In the genomic region with DNA sequence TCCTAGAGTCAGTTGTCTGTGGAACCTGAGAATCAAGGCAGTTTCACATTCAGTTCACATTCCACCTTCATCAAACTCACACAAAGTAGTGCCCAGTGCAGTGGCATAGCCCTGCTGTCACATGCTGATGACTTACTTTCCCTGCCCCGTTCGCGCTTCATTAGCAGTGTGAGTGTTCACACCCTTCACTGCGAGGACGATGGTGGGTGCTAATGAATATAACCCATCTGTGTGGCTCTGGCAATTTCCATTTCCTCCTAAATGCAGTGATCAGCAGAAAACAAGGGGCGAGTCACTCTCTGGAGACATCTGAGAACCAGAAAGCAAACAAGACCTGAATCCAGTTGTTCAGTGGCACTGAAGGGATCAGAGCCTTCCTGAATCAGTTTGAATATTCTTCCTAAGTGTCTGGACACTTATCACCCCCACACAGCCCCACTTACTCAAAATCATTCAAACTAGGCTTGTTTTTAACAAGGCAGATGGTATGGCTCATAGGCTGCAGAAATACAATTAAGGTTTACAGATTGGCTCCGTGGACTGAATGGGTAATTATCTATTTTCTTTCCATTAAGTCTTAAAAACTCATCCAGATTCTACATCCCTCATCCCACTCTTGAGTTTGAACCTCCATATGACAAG, we compare ENCODE assay signal across 13 mouse cellular contexts.
DNase-seq lines count a peak whose midpoint lies in the region; ATAC-seq and TF ChIP-seq lines count a peak whose summit lies in the region.
"Had no signal": no experiment of that assay in that cellular context is flagged by ENCODE, and none has a peak within 500 bp of the region (broad histone marks: within the 10 kb centered on the region; RNA-seq: fewer than 3 reads in every experiment).

No protein-coding gene starts in this region.

- peak; percentile 75 for ATAC-seq in hindbrain, embryonic 13.5 days (ENCODE audit: low FRiP score)
- peak; percentile 58; the same call in 1 of the 2 replicates for ATAC-seq in neural tube, embryonic 13.5 days (ENCODE audit: low read depth)

- peak overlapping the region; percentile 72 for H3K27ac ChIP-seq in hindbrain, embryonic 13.5 days
- H3K27ac ChIP-seq in neural tube, embryonic 13.5 days (replicated peaks) = peak overlapping the region; percentile 83
- H3K27ac ChIP-seq in cerebellum, adult 2 months (ENCODE audit: insufficient read depth, low read length) = no peak overlapping the region
- H3K27ac ChIP-seq: embryonic facial prominence, embryonic 13.5 days; limb, embryonic 12.5 days; lung, embryonic 15.5 days had no signal

- intact Hi-C loops in heart, postnatal 10 days (cut with DNase I) = no loop called here

- H3K36me3 ChIP-seq in hindbrain, embryonic 13.5 days = no peaks in the 10 kb centered on the region
- no peaks in the 10 kb centered on the region for H3K36me3 ChIP-seq in neural tube, embryonic 13.5 days
- H3K36me3 ChIP-seq: embryonic facial prominence, embryonic 13.5 days; limb, embryonic 12.5 days; lung, embryonic 15.5 days had no signal

- no peak overlapping the region for H3K4me2 ChIP-seq in hindbrain, embryonic 13.5 days
- no peak overlapping the region for H3K4me2 ChIP-seq in neural tube, embryonic 13.5 days
- H3K4me2 ChIP-seq: embryonic facial prominence, embryonic 13.5 days; limb, embryonic 12.5 days; lung, embryonic 15.5 days had no signal

- H3K4me3 ChIP-seq in hindbrain, embryonic 13.5 days = no peak overlapping the region
- H3K4me3 ChIP-seq in neural tube, embryonic 13.5 days = no peak overlapping the region
- no peak overlapping the region for H3K4me3 ChIP-seq in cerebellum, adult 2 months (replicated peaks; ENCODE audit: insufficient read depth, low read depth, low read length)
- H3K4me3 ChIP-seq: embryonic facial prominence, embryonic 13.5 days; limb, embryonic 12.5 days; lung, embryonic 15.5 days had no signal

- WGBS in hindbrain, embryonic 13.5 days = 29% methylated on average over 7 of the region's 7 CpGs
- 33% methylated on average over 7 of the region's 7 CpGs for WGBS in neural tube, embryonic 13.5 days
- 54% methylated on average over 7 of the region's 7 CpGs for WGBS in cerebellum, adult 2 months

- peak; percentile 48 for DNase-seq in heart, adult 11 months
- DNase-seq in heart, postnatal 10 days = no peak
- peak; percentile 37 for DNase-seq in brain, embryonic 18.5 days (ENCODE audit: low read depth, low spot score)
- DNase-seq in liver = no peak
- no peak for DNase-seq in cerebellum, adult 2 months
- no peak for DNase-seq in adrenal gland, postnatal 25 days
- DNase-seq: kidney, postnatal 36 days; right cerebral cortex, postnatal 25 days had no signal

- no peaks in the 10 kb centered on the region for H3K27me3 ChIP-seq in hindbrain, embryonic 13.5 days
- no peaks in the 10 kb centered on the region for H3K27me3 ChIP-seq in neural tube, embryonic 13.5 days
- H3K27me3 ChIP-seq in cerebellum, adult 2 months (ENCODE audit: control insufficient read depth, insufficient read depth, low read length) = no peaks in the 10 kb centered on the region
- H3K27me3 ChIP-seq: embryonic facial prominence, embryonic 13.5 days; limb, embryonic 12.5 days; lung, embryonic 15.5 days had no signal

- no peak for TF ChIP-seq POLR2A in cerebellum, adult 2 months (IDR thresholded peaks at IDR 0.05; ENCODE audit: borderline replicate concordance, insufficient read depth, low read length)

- TF ChIP-seq CTCF in cerebellum, adult 2 months (IDR thresholded peaks at IDR 0.05; ENCODE audit: borderline replicate concordance, insufficient read depth, low read depth, low read length) = no peak

- H3K4me1 ChIP-seq in hindbrain, embryonic 13.5 days (replicated peaks) = peaks cover 19% of the 10 kb centered on the region
- peaks cover 17% of the 10 kb centered on the region for H3K4me1 ChIP-seq in neural tube, embryonic 13.5 days (replicated peaks)
- H3K4me1 ChIP-seq in cerebellum, adult 2 months (ENCODE audit: control insufficient read depth, insufficient read depth, low read length) = no peaks in the 10 kb centered on the region
- H3K4me1 ChIP-seq: embryonic facial prominence, embryonic 13.5 days had no signal

- no peaks in the 10 kb centered on the region for H3K9me3 ChIP-seq in hindbrain, embryonic 13.5 days
- no peaks in the 10 kb centered on the region for H3K9me3 ChIP-seq in neural tube, embryonic 13.5 days
- H3K9me3 ChIP-seq: embryonic facial prominence, embryonic 13.5 days; limb, embryonic 12.5 days; lung, embryonic 15.5 days had no signal

- H3K9ac ChIP-seq in hindbrain, embryonic 13.5 days = no peak overlapping the region
- no peak overlapping the region for H3K9ac ChIP-seq in neural tube, embryonic 13.5 days
- H3K9ac ChIP-seq: embryonic facial prominence, embryonic 13.5 days; limb, embryonic 12.5 days; lung, embryonic 15.5 days had no signal

Comparison
In these comparisons a context has a peak if more than half of its experiments do, and no peak if none do; other contexts are left out.
1. DNase-seq: peak in heart, adult 11 months (single experiment) and brain, embryonic 18.5 days (single experiment); none in heart, postnatal 10 days (0 of 2), liver (single experiment), cerebellum, adult 2 months (0 of 2) and adrenal gland, postnatal 25 days (single experiment).